Mouse (Mus musculus) kidney, postnatal 0 days (tissue): ENCODE measurements at regions not wholly inside any gene's neighbourhood (a gene's known extent, or its start where the extent isn't known, plus 50 kb on each side); places are given as distances from the start of the nearest gene placed in this dataset.
"Not testable (repeated sequence)": the region's sequence is repeated elsewhere in the genome, so short reads cannot be mapped to it uniquely, and the experiment has no call there.

Source experiments
- ATAC-seq: fragments of 200-750 bp; cut with Nextera tagmentation; replicated peaks from 2 replicates; pipeline ENCODE4 v1.8.0; 2017; ENCODE audit warnings: low read depth, moderate number of reproducible peaks, moderate TSS enrichment, moderate library complexity; ENCODE audit not compliant: low FRiP score
- DNase-seq: peaks from one replicate; pipeline ENCODE4 v3.0.0-alpha.2; 2016; ENCODE audit warnings: low spot score
- H3K27ac ChIP-seq: fragments of 300-500 bp; sonication (generic); 2 replicates; pipeline ENCODE4 v1.5.1; 2014; ENCODE audit warnings: mild to moderate bottlenecking
- H3K27me3 ChIP-seq: fragments of 300-500 bp; sonication (generic); 2 replicates; pipeline ENCODE4 v1.6.1; 2014; ENCODE audit warnings: low read length, mixed read lengths; ENCODE audit not compliant: insufficient read depth
- H3K36me3 ChIP-seq: fragments of 300-500 bp; sonication (generic); 2 replicates; pipeline ENCODE4 v1.6.1; 2014; ENCODE audit warnings: low read length, mixed read lengths; ENCODE audit not compliant: insufficient read depth
- H3K4me1 ChIP-seq: fragments of 300-500 bp; sonication (generic); replicated peaks from 2 replicates; pipeline ENCODE4 v1.6.1; 2014; ENCODE audit warnings: antibody characterized with exemption, low read length, mixed read lengths; ENCODE audit not compliant: insufficient read depth
- H3K4me2 ChIP-seq: fragments of 300-500 bp; sonication (generic); 2 replicates; pipeline ENCODE4 v1.6.1; 2014; ENCODE audit warnings: mild to moderate bottlenecking, low read length, moderate library complexity, mixed read lengths
- H3K4me3 ChIP-seq: fragments of 300-500 bp; sonication (generic); replicated peaks from 2 replicates; pipeline ENCODE4 v1.5.1; 2014; ENCODE audit warnings: low read depth, low read length
- H3K9ac ChIP-seq: fragments of 300-500 bp; sonication (generic); 2 replicates; pipeline ENCODE4 v1.6.1; 2014; ENCODE audit warnings: low read depth, low read length
- H3K9me3 ChIP-seq: fragments of 300-500 bp; sonication (generic); replicated peaks from 2 replicates; pipeline ENCODE4 v1.6.1; 2016; ENCODE audit warnings: low read length, inconsistent platforms, mixed read lengths
- CTCF ChIP-seq: IDR thresholded peaks from 2 replicates; pipeline ENCODE4 v1.5.1; 2016; ENCODE audit warnings: antibody characterized with exemption, low read depth, mild to moderate bottlenecking, moderate library complexity
- WGBS: fragments of 180-500 bp; shearing (Covaris S2); extraction: QIAGEN DNeasy Blood & Tissue Kit; methylation state at CpG from one replicate; pipeline ENCODE4 v1.1.7; 2014; 5-methylcytosine and 5-hydroxymethylcytosine counted together

- Histone ChIP-seq H3K27me3 (no peaks in the 10 kb centered on the region), H3K36me3 (no peaks in the 10 kb centered on the region), H3K4me2 (no peak overlapping the region), H3K27ac (no peak overlapping the region), H3K4me1 (no peaks in the 10 kb centered on the region), H3K9ac (no peak overlapping the region), H3K9me3 (no peaks in the 10 kb centered on the region), H3K4me3 (no peak overlapping the region)
- WGBS, result 70% methylated on average over 1 of the region's 1 CpGs
- TF ChIP-seq CTCF, result no peak
- DNase-seq (peak; percentile 13), ATAC-seq (no peak)
Measured at GRCm38 (mm10) chr9:8731141-8731540, 168.5 kb upstream of the Pgr start.

GRCm38 (mm10) chr9:8733485-8733884, 166.1 kb upstream of the Pgr start:
- Histone ChIP-seq H3K27me3 (no peaks in the 10 kb centered on the region), H3K27ac (no peak overlapping the region), H3K9ac (no peak overlapping the region), H3K4me2 (no peak overlapping the region), H3K9me3 (no peaks in the 10 kb centered on the region), H3K4me1 (no peaks in the 10 kb centered on the region), H3K4me3 (no peak overlapping the region), H3K36me3 (no peaks in the 10 kb centered on the region)
- no peak for ATAC-seq
- TF ChIP-seq CTCF, result no peak
- no peak for DNase-seq

- no peaks in the 10 kb centered on the region for H3K27me3 ChIP-seq
- peak; percentile 69; the same call in 1 of the 2 replicates for ATAC-seq
- WGBS, result 25% methylated on average over 1 of the region's 1 CpGs
- DNase-seq, result peak; percentile 74
- TF ChIP-seq CTCF, result no peak
- no peaks in the 10 kb centered on the region for H3K36me3 ChIP-seq
- no peak overlapping the region for H3K4me2 ChIP-seq
- H3K4me3 ChIP-seq, result no peak overlapping the region
- H3K4me1 ChIP-seq, result no peaks in the 10 kb centered on the region
- H3K9ac ChIP-seq, result no peak overlapping the region
- H3K27ac ChIP-seq, result 0 out of 2 replicates have a peak overlapping the region, but pooled peaks have one; percentile 47
- H3K9me3 ChIP-seq, result no peaks in the 10 kb centered on the region
Measured at GRCm38 (mm10) chr9:8740190-8740589, 159.4 kb upstream of the Pgr start.

- Histone ChIP-seq H3K4me2 (no peak overlapping the region), H3K27ac (no peak overlapping the region), H3K36me3 (no peaks in the 10 kb centered on the region), H3K9ac (no peak overlapping the region), H3K9me3 (no peaks in the 10 kb centered on the region), H3K4me3 (no peak overlapping the region), H3K27me3 (no peaks in the 10 kb centered on the region), H3K4me1 (no peaks in the 10 kb centered on the region)
- TF ChIP-seq CTCF, result no peak
- peak; percentile 33 for DNase-seq
- WGBS, result 51% methylated on average over 2 of the region's 2 CpGs
- peak; percentile 63; the same call in 1 of the 2 replicates for ATAC-seq
Measured at GRCm38 (mm10) chr9:8749878-8750277, 149.8 kb upstream of the Pgr start.

- Histone ChIP-seq H3K4me1 (no peaks in the 10 kb centered on the region), H3K4me2 (no peak overlapping the region), H3K27ac (no peak overlapping the region), H3K36me3 (no peaks in the 10 kb centered on the region), H3K9ac (no peak overlapping the region), H3K27me3 (no peaks in the 10 kb centered on the region), H3K9me3 (no peaks in the 10 kb centered on the region), H3K4me3 (no peak overlapping the region)
- DNase-seq (no peak), ATAC-seq (no peak)
- WGBS, result 78% methylated on average over 1 of the region's 1 CpGs
- TF ChIP-seq CTCF, result no peak
Measured at GRCm38 (mm10) chr9:8760876-8761275, 138.8 kb upstream of the Pgr start.

GRCm38 (mm10) chr9:8769398-8769797, 130.2 kb upstream of the Pgr start:
- H3K9me3 ChIP-seq, H3K4me3 ChIP-seq, H3K27me3 ChIP-seq, H3K4me2 ChIP-seq, H3K4me1 ChIP-seq, DNase-seq, ATAC-seq, H3K9ac ChIP-seq, H3K36me3 ChIP-seq, H3K27ac ChIP-seq: not testable (repeated sequence)

- no peak overlapping the region for H3K4me3 ChIP-seq
- no peaks in the 10 kb centered on the region for H3K36me3 ChIP-seq
- no peak for TF ChIP-seq CTCF
- H3K9ac ChIP-seq, result no peak overlapping the region
- H3K27me3 ChIP-seq, result no peaks in the 10 kb centered on the region
- no peaks in the 10 kb centered on the region for H3K9me3 ChIP-seq
- DNase-seq, result no peak
- H3K4me1 ChIP-seq, result no peaks in the 10 kb centered on the region
- no peak overlapping the region for H3K4me2 ChIP-seq
- ATAC-seq, result no peak
- 51% methylated on average over 4 of the region's 4 CpGs for WGBS
- no peak overlapping the region for H3K27ac ChIP-seq
Measured at GRCm38 (mm10) chr9:8769996-8770395, 129.6 kb upstream of the Pgr start.

GRCm38 (mm10) chr9:8781336-8781735, 118.3 kb upstream of the Pgr start:
- H3K9me3 ChIP-seq, H3K4me3 ChIP-seq, H3K9ac ChIP-seq, H3K27me3 ChIP-seq, DNase-seq, ATAC-seq, H3K4me2 ChIP-seq, H3K4me1 ChIP-seq, H3K27ac ChIP-seq, H3K36me3 ChIP-seq: not testable (repeated sequence)
- WGBS, result 62% methylated on average over 3 of the region's 3 CpGs
